Mouse (Mus musculus) liver, embryonic 14.5 days (tissue): ENCODE results near the gene Ugt1a2. TPM values are rescaled to one million over a fixed set of nuclear protein-coding genes. Genes with fewer than 3 reads are reported as not detected.

Source experiments
- ATAC-seq: fragments of 200-750 bp; cut with Nextera tagmentation; 2 replicates; pipeline ENCODE4 v1.8.0; 2017; ENCODE audit warnings: moderate number of reproducible peaks, mild to moderate bottlenecking, moderate library complexity; ENCODE audit not compliant: insufficient read depth
- DNase-seq, 3 experiments: peaks; one replicate each; pipeline ENCODE4 v3.0.0-alpha.2; 2012 to 2013; ENCODE audit warnings: low read depth in 3 of 3, low spot score in 3 of 3
- H3K27ac ChIP-seq: fragments of 300-500 bp; sonication (generic); 2 replicates; pipeline ENCODE4 v1.5.1; 2014; ENCODE audit warnings: moderate library complexity, mild to moderate bottlenecking, control low read depth, inconsistent platforms
- H3K27me3 ChIP-seq: fragments of 300-500 bp; sonication (generic); 2 replicates; pipeline ENCODE4 v1.6.1; 2014; ENCODE audit warnings: mild to moderate bottlenecking, low read length, moderate library complexity; ENCODE audit not compliant: control insufficient read depth, insufficient read depth
- H3K36me3 ChIP-seq: fragments of 300-500 bp; sonication (generic); replicated peaks from 2 replicates; pipeline ENCODE4 v1.6.1; 2014; ENCODE audit warnings: low read depth; ENCODE audit not compliant: control insufficient read depth, insufficient read depth
- H3K4me1 ChIP-seq, 2 experiments: fragments of 200-500 bp in 1 of 2; fragments of 300-500 bp in 1 of 2; sonication (generic) in 1 of 2; replicated peaks; 2 replicates each; pipeline ENCODE4 v1.6.1; 2012 to 2014; ENCODE audit warnings: antibody characterized with exemption in 1 of 2, inconsistent platforms in 1 of 2, low read length in 1 of 2; ENCODE audit not compliant: control insufficient read depth in 2 of 2, insufficient read depth in 2 of 2
- H3K4me2 ChIP-seq: fragments of 300-500 bp; sonication (generic); 2 replicates; pipeline ENCODE4 v1.6.1; 2014; ENCODE audit warnings: low read depth, mild to moderate bottlenecking, control low read depth, moderate library complexity
- H3K4me3 ChIP-seq, 2 experiments: fragments of 200-500 bp in 1 of 2; fragments of 300-500 bp in 1 of 2; sonication (generic) in 1 of 2; 2 replicates each; pipeline ENCODE4 v1.5.1; 2012 to 2014; ENCODE audit warnings: low read depth in 2 of 2, low read length in 2 of 2, mild to moderate bottlenecking in 2 of 2, control low read depth in 1 of 2, inconsistent platforms in 1 of 2, moderate library complexity in 1 of 2; ENCODE audit not compliant: insufficient read depth in 1 of 2
- H3K9ac ChIP-seq: fragments of 300-500 bp; sonication (generic); replicated peaks from 2 replicates; pipeline ENCODE4 v1.6.1; 2014; ENCODE audit warnings: mild to moderate bottlenecking, control low read depth, moderate library complexity
- H3K9me3 ChIP-seq: fragments of 300-500 bp; sonication (generic); 2 replicates; pipeline ENCODE4 v1.6.1; 2016; ENCODE audit warnings: low read length, mixed read lengths; ENCODE audit not compliant: control insufficient read depth
- CTCF ChIP-seq: IDR thresholded peaks from 2 replicates; pipeline ENCODE4 v1.5.1; 2016; ENCODE audit warnings: antibody characterized with exemption, low read depth, control low read depth
- EP300 ChIP-seq: IDR thresholded peaks from 2 replicates; pipeline ENCODE4 v1.6.1; 2016; ENCODE audit warnings: antibody characterized with exemption, low read depth
- WGBS: fragments of 180-500 bp; shearing (Covaris S2); extraction: QIAGEN DNeasy Blood & Tissue Kit; methylation state at CpG from one replicate; pipeline ENCODE4 v1.1.7; 2014; ENCODE audit not compliant: insufficient replicate concordance; 5-methylcytosine and 5-hydroxymethylcytosine counted together
- polyA plus RNA-seq, 2 experiments: library from polyadenylated mRNA; depleted of rRNA in 1 of 2; stranded (reverse) in 1 of 2; unstranded in 1 of 2; fragments of >200 nt; fragmentation: Nextera tagmentation in 1 of 2; extraction: Ambion mirVana in 1 of 2; gene quantifications; 2 replicates each; pipeline versions ENCODE4 v1.2.1 to v1.2.3; 2012 to 2014

Ugt1a2 gene
- polyA plus RNA-seq, 2 experiments: 0.02 TPM; not detected in 1

DNA sequence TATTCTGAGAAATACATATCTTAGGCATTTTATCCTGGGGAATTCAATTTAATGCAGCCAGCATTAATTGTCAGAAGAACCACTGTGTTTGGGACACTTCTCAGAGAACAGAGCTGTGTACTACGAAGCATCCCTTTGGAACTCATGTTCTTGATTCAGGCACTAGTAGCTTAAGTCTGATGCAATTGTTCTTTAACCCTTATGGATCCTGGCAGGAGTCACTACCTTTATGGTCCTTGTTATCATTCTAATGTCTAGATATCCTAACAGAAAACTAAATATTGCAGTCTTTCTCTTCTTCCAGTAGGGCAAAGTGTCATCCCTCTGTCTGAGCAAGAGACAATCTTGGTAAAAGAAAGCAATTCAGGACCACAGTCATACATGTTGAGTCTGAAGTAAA, 12.7 kb downstream of the Ugt1a2 start:
- ATAC-seq (no peak), DNase-seq (peak in 1 of 3 experiments; percentile 6)
- TF ChIP-seq EP300 (no peak), CTCF (no peak)
- Histone ChIP-seq H3K36me3 (no peaks in the 10 kb centered on the region), H3K4me1 (peaks cover 5 to 6% of the 10 kb centered on the region in 2 experiments), H3K9ac (no peak overlapping the region), H3K4me2 (no peak overlapping the region), H3K27ac (no peak overlapping the region), H3K4me3 (no peak overlapping the region), H3K9me3 (peaks cover 26% of the 10 kb centered on the region), H3K27me3 (no peaks in the 10 kb centered on the region)
- 51% methylated on average over 1 of the region's 1 CpGs for WGBS

DNA sequence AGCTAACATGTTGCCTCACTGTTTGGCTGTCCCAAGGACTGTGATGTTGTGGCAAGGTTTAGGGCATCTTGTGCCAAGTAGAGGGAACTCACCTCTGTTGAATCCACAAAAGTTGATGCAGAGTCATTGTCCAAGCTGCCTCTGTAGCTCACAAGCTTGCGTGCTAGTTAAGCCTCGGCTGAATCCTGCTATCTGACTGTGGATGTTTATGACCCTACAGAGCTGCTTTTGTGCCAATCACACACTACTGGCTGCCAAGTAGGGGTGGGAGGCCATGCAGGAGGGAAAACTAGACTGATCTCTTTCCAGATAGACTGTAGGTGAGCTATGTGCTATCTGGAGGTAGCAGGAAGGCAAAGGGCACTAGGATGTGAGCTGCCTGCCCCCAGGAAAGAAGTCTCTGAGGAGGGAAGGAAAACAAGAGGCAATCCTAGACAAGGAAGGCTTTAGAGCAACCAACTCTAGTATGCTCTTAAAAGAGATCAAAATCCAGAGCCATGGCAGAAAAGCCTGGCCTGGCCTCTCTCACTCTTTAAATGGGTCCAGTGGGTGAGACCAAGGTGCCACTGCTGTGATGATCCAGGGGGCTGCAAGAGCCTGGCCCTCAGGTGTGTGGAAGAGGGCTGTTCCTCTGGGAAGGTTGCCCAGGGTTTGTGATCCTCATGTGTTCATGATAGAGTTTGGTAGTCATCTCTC, 13.5 kb downstream of the Ugt1a2 start:
- Histone ChIP-seq H3K9me3 (peaks cover 26% of the 10 kb centered on the region), H3K27me3 (no peaks in the 10 kb centered on the region), H3K36me3 (no peaks in the 10 kb centered on the region), H3K4me3 (no peak overlapping the region), H3K9ac (no peak overlapping the region), H3K27ac (no peak overlapping the region), H3K4me1 (no peaks in the 10 kb centered on the region), H3K4me2 (no peak overlapping the region)
- TF ChIP-seq EP300: no peak
- no peak for TF ChIP-seq CTCF
- ATAC-seq (0 out of 2 replicates have a peak, but pooled peaks have one; percentile 7), DNase-seq (peak in 1 of 3 experiments; percentile 14)
- WGBS: 59% methylated on average over 2 of the region's 2 CpGs

DNA sequence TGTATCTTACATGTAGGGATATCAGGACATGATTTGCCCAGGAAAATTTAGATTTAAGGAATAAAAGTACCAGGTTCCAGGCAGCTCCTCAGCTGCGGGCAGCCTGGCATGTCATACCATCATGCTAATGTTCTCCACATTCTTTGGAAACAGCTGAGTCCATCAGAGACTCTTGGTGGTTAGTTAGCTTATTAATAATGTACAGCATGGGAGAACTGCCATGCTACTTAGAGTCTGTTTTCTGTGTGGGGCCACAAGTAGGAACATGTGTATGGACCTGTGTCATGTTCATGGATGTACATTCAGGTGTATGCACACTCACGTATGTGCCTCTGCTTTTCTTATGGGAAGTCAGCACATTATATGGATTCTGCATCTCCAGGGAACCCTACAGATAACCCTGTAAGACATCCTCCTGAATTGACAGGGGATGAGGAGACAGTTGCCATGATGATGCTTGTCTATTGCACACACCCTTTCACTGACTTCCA, 14.1 kb downstream of the Ugt1a2 start:
- TF ChIP-seq EP300 (no peak), CTCF (no peak)

DNA sequence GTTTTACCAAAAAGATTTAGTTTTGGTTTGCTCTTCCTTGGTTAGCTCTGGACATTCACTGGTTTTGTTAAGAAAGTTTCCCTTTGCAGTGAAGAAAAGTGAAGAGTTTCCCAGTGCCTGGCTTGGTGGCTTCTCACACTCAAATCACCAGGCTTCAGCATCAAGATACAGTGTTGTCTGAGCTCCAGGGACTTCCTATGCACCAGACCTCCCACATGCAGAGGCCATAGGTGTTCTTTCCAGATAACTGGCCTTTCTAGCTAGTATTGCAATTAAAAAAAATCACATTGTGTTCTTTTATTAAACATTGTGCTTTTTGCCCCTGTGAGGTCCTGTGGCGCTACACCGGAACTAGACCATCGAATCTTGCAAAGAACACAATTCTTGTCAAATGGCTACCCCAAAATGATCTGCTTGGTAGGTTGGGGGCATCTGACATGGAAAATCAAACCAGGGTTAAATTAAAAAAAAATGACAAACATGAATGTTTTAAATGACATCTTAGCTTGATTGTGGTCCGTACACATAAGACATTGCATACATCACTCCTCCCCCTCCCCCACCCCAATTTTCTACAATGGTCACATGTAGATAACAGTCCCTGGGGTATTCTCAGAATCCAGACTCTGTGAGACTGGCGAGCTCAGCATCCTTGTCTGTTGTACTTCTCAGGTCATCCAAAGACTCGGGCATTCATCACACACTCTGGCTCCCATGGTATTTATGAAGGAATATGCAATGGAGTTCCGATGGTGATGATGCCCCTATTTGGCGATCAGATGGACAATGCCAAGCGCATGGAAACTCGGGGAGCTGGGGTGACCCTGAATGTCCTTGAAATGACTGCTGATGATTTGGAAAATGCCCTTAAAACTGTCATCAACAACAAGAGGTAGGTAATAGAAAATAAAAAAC, 15.3 kb downstream of the Ugt1a2 start:
- no peak overlapping the region for H3K4me2 ChIP-seq
- no peak overlapping the region for H3K9ac ChIP-seq
- H3K4me1 ChIP-seq: no peaks in the 10 kb centered on the region
- TF ChIP-seq EP300 (no peak), CTCF (no peak)
- H3K27ac ChIP-seq: no peak overlapping the region
- no peaks in the 10 kb centered on the region for H3K27me3 ChIP-seq
- WGBS: 54% methylated on average over 10 of the region's 10 CpGs
- peaks cover 26% of the 10 kb centered on the region for H3K9me3 ChIP-seq
- ATAC-seq (no peak), DNase-seq (no peak)
- no peaks in the 10 kb centered on the region for H3K36me3 ChIP-seq
- no peak overlapping the region for H3K4me3 ChIP-seq

More for the DNA sequence above, 14.1 kb downstream of the Ugt1a2 start:
- peaks cover 26% of the 10 kb centered on the region for H3K9me3 ChIP-seq
- no peaks in the 10 kb centered on the region for H3K4me1 ChIP-seq
- WGBS: 50% methylated on average over 2 of the region's 2 CpGs
- no peak for ATAC-seq
- no peak for DNase-seq
- no peak overlapping the region for H3K27ac ChIP-seq
- H3K9ac ChIP-seq: no peak overlapping the region
- no peaks in the 10 kb centered on the region for H3K36me3 ChIP-seq
- H3K27me3 ChIP-seq: no peaks in the 10 kb centered on the region
- H3K4me3 ChIP-seq: no peak overlapping the region
- no peak overlapping the region for H3K4me2 ChIP-seq

DNA sequence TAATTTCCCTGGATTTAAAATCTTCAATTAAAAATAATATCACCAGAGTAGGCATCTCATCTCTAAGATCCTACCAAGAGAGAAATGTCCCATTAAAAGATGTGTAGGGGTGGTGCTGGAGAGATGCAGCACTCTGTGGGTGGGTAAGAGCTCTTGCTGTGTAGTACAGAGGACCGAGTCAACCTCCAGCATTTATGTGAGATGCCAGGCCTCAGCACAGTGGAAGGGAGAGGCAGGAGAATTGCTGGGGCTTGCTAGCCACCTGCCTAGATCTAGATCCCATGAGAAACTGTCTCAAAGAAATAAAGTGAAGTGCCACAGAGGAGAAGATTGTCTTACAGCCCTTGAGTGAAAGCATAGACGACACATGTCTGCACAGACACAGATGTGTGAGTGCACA, 16.1 kb downstream of the Ugt1a2 start:
- Histone ChIP-seq H3K9ac (no peak overlapping the region), H3K4me2 (no peak overlapping the region), H3K27ac (no peak overlapping the region), H3K4me1 (no peaks in the 10 kb centered on the region), H3K36me3 (no peaks in the 10 kb centered on the region), H3K27me3 (no peaks in the 10 kb centered on the region), H3K9me3 (peaks cover 25% of the 10 kb centered on the region), H3K4me3 (no peak overlapping the region)
- WGBS: 44% methylated on average over 2 of the region's 2 CpGs
- no peak for TF ChIP-seq CTCF
- no peak for TF ChIP-seq EP300
- DNase-seq (no peak), ATAC-seq (no peak)
